Mouse (Mus musculus): ENCODE measurements around the gene Olfr1241.

The Olfr1241 gene

GRCm38 (mm10) chr2:89487026-89487425 lies at the start of gene Olfr1241:
Gene Olfr1241, minus strand, starts transcription at chr2:89487126.
- DNase-seq (ENCODE audit: low spot score) = no peak

GRCm38 (mm10) chr2:89531387-89531786 lies 44.5 kb upstream of the Olfr1241 start, which contains the start of gene Olfr1243:
Gene Olfr1243, minus strand, starts transcription at chr2:89531487.
- DNase-seq (ENCODE audit: low spot score) = no peak

- no peak for DNase-seq (ENCODE audit: low spot score)
These were observed 11.3 kb upstream of the Olfr1241 start, which contains the start of gene Olfr1242 for GRCm38 (mm10) chr2:89498235-89498634. Gene Olfr1242, minus strand, starts transcription at chr2:89498335.

- no peak for DNase-seq (ENCODE audit: low spot score)
These were observed 44.0 kb downstream of the Olfr1241 start, which contains the start of gene Olfr1240 for GRCm38 (mm10) chr2:89442900-89443299. Gene Olfr1240, minus strand, starts transcription at chr2:89443000.
